Mouse (Mus musculus) CH12.LX (cell line): ENCODE measurements at regions not wholly inside any gene's neighbourhood (a gene's known extent, or its start where the extent isn't known, plus 50 kb on each side); places are given as distances from the start of the nearest gene placed in this dataset.

Experiments
- DNase-seq: peaks from one replicate; pipeline ENCODE4 v3.0.0-alpha.2; 2013; ENCODE audit errors: extremely low read depth
- H3K27ac ChIP-seq: 2 replicates; pipeline ENCODE4 v1.5.1; 2012; ENCODE audit warnings: low read depth, mild to moderate bottlenecking, control low read depth, moderate library complexity; ENCODE audit not compliant: insufficient read depth
- H3K27me3 ChIP-seq: replicated peaks from 2 replicates; pipeline ENCODE3; 2012; ENCODE audit warnings: inconsistent platforms
- H3K36me3 ChIP-seq, 2 experiments: replicated peaks in 1 of 2; 2 replicates each; pipeline versions ENCODE3 to v1.6.1; 2012; ENCODE audit warnings: inconsistent platforms in 1 of 2, low read length in 1 of 2, mild to moderate bottlenecking in 1 of 2, mixed read lengths in 1 of 2, moderate library complexity in 1 of 2; ENCODE audit not compliant: control insufficient read depth in 1 of 2, insufficient read depth in 1 of 2
- H3K4me1 ChIP-seq, 2 experiments: 2 replicates each; pipeline ENCODE4 v1.6.1; 2012; ENCODE audit warnings: inconsistent platforms in 1 of 2, moderate library complexity in 1 of 2; ENCODE audit not compliant: insufficient read depth in 2 of 2, control insufficient read depth in 1 of 2
- H3K4me2 ChIP-seq: 2 replicates; pipeline ENCODE4 v1.6.1; 2012; ENCODE audit warnings: low read depth, mild to moderate bottlenecking, control low read depth; ENCODE audit not compliant: poor library complexity, insufficient read depth, severe bottlenecking
- H3K4me3 ChIP-seq, 3 experiments: fragments of 150-350 bp in 1 of 3; sonication (generic) in 1 of 3; replicated peaks in 1 of 3; 2 replicates each; pipeline versions ENCODE3 to v1.5.1; 2011 to 2012; ENCODE audit warnings: low read depth in 2 of 3, low read length in 2 of 3, mild to moderate bottlenecking in 2 of 3, moderate library complexity in 2 of 3, control low read depth in 1 of 3, improper control_type of control experiment in 1 of 3, inconsistent platforms in 1 of 3, mixed read lengths in 1 of 3; ENCODE audit not compliant: poor library complexity in 1 of 3
- H3K79me2 ChIP-seq: replicated peaks from 2 replicates; pipeline ENCODE4 v1.6.1; 2012; ENCODE audit warnings: mild to moderate bottlenecking, moderate library complexity; ENCODE audit not compliant: control insufficient read depth, poor library complexity, insufficient read depth, severe bottlenecking; ENCODE audit errors: extremely low read depth
- H3K9ac ChIP-seq: 2 replicates; pipeline ENCODE4 v1.6.1; 2012; ENCODE audit warnings: low read depth, mild to moderate bottlenecking, control low read depth, moderate library complexity; ENCODE audit not compliant: insufficient read depth
- H3K9me3 ChIP-seq: replicated peaks from 2 replicates; pipeline ENCODE3; 2012; ENCODE audit warnings: low read length, inconsistent platforms, mixed read lengths
- CHD2 ChIP-seq: IDR thresholded peaks from 2 replicates; pipeline ENCODE4 v1.6.1; 2011; ENCODE audit warnings: low read length, improper control_type of control experiment
- CTCF ChIP-seq, 2 experiments: IDR thresholded peaks in 1 of 2; conservative IDR thresholded peaks in 1 of 2; 2 replicates each; pipeline ENCODE4 v1.5.1; 2011 to 2012; ENCODE audit warnings: low read depth in 2 of 2, low read length in 2 of 2, improper control_type of control experiment in 1 of 2, inconsistent platforms in 1 of 2, mild to moderate bottlenecking in 1 of 2, moderate library complexity in 1 of 2
- E2F4 ChIP-seq: IDR thresholded peaks from 2 replicates; pipeline ENCODE4 v1.6.1; 2011; ENCODE audit warnings: low read depth, low read length, improper control_type of control experiment; ENCODE audit not compliant: insufficient replicate concordance
- ELF1 ChIP-seq: IDR thresholded peaks from 2 replicates; pipeline ENCODE4 v1.6.1; 2014; ENCODE audit warnings: low read depth, mild to moderate bottlenecking, inconsistent platforms, low read length, improper control_type of control experiment
- ETS1 ChIP-seq: conservative IDR thresholded peaks from 2 replicates; pipeline ENCODE4 v1.6.1; 2012; ENCODE audit warnings: low read depth, mild to moderate bottlenecking, inconsistent platforms, low read length, improper control_type of control experiment, moderate library complexity
- IRF4 ChIP-seq: IDR thresholded peaks from 2 replicates; pipeline ENCODE4 v1.6.1; 2014; ENCODE audit warnings: low read depth, mild to moderate bottlenecking, inconsistent platforms, low read length, improper control_type of control experiment
- JUN ChIP-seq: IDR thresholded peaks from 2 replicates; pipeline ENCODE4 v1.6.1; 2011; ENCODE audit warnings: low read depth, mild to moderate bottlenecking, low read length, improper control_type of control experiment, moderate library complexity; ENCODE audit not compliant: insufficient read depth
- MAFK ChIP-seq: IDR thresholded peaks from 2 replicates; pipeline ENCODE4 v1.6.1; 2011; ENCODE audit warnings: low read length, improper control_type of control experiment; ENCODE audit not compliant: insufficient replicate concordance
- MAX ChIP-seq: IDR thresholded peaks from 2 replicates; pipeline ENCODE4 v1.6.1; 2011; ENCODE audit warnings: low read length, improper control_type of control experiment
- MAZ ChIP-seq: IDR thresholded peaks from 2 replicates; pipeline ENCODE4 v1.6.1; 2012; ENCODE audit warnings: low read depth, mild to moderate bottlenecking, inconsistent platforms, low read length, improper control_type of control experiment, moderate library complexity
- MEF2A ChIP-seq: IDR thresholded peaks from 2 replicates; pipeline ENCODE4 v1.6.1; 2014; ENCODE audit warnings: low read depth, mild to moderate bottlenecking, inconsistent platforms, low read length, improper control_type of control experiment, borderline replicate concordance
- MXI1 ChIP-seq: IDR thresholded peaks from 2 replicates; pipeline ENCODE4 v1.6.1; 2011; ENCODE audit warnings: mild to moderate bottlenecking, low read depth, low read length, improper control_type of control experiment
- RCOR1 ChIP-seq: conservative IDR thresholded peaks from 2 replicates; pipeline ENCODE4 v1.6.1; 2012; ENCODE audit warnings: low read depth, mild to moderate bottlenecking, inconsistent platforms, low read length, improper control_type of control experiment
- SMC3 ChIP-seq: IDR thresholded peaks from 2 replicates; pipeline ENCODE4 v1.6.1; 2011; ENCODE audit warnings: low read depth, low read length, improper control_type of control experiment
- TBP ChIP-seq: conservative IDR thresholded peaks from 2 replicates; pipeline ENCODE4 v1.6.1; 2011; ENCODE audit warnings: low read depth, low read length, improper control_type of control experiment
- TCF12 ChIP-seq: IDR thresholded peaks from 2 replicates; pipeline ENCODE4 v1.6.1; 2014; ENCODE audit warnings: low read depth, mild to moderate bottlenecking, inconsistent platforms, low read length, improper control_type of control experiment
- USF1 ChIP-seq: IDR thresholded peaks from 2 replicates; pipeline ENCODE4 v1.6.1; 2014; ENCODE audit warnings: low read depth, mild to moderate bottlenecking, inconsistent platforms, low read length, improper control_type of control experiment
- USF2 ChIP-seq: conservative IDR thresholded peaks from 2 replicates; pipeline ENCODE4 v1.6.1; 2011; ENCODE audit warnings: low read depth, low read length, improper control_type of control experiment
- ZKSCAN1 ChIP-seq: IDR thresholded peaks from 2 replicates; pipeline ENCODE4 v1.6.1; 2012; ENCODE audit warnings: low read depth, inconsistent platforms, low read length, improper control_type of control experiment, borderline replicate concordance
- ZMIZ1 ChIP-seq: IDR thresholded peaks from 2 replicates; pipeline ENCODE4 v1.6.1; 2012; ENCODE audit warnings: low read depth, mild to moderate bottlenecking, inconsistent platforms, low read length, improper control_type of control experiment
- ZNF384 ChIP-seq: IDR thresholded peaks from 2 replicates; pipeline ENCODE4 v1.6.1; 2012; ENCODE audit warnings: low read depth, low read length, improper control_type of control experiment, inconsistent platforms
- dilution Hi-C: fragments of 300-500 bp; cut with MboI; formaldehyde crosslinking; loops from 2 replicates; pipeline ENCODE4 v1.14.3; 2020; ENCODE audit warnings: low sequenced_read_pairs; ENCODE audit not compliant: extremely low pct_unique_long_range_greater_than_20kb, extremely low pct_ligation_motif_present
- in situ Hi-C: fragments of 300-500 bp; cut with MboI; formaldehyde crosslinking; loops from 3 replicates; pipeline ENCODE4 v1.14.3; 2019; ENCODE audit warnings: low sequenced_read_pairs, low pct_ligation_motif_present, low pct_unique_long_range_greater_than_20kb, mixed read lengths

GRCm38 (mm10) chrX:142456022-142456421 lies 65.7 kb upstream of the Acsl4 start:
- no peak for DNase-seq
- TF ChIP-seq USF1 (no peak), USF2 (no peak), MAZ (no peak), TBP (no peak), IRF4 (no peak), RCOR1 (no peak), MAFK (no peak), ETS1 (no peak), SMC3 (no peak), JUN (no peak), ZMIZ1 (no peak), MEF2A (no peak), ZKSCAN1 (no peak), CHD2 (no peak), MXI1 (no peak), TCF12 (no peak), E2F4 (no peak)
- in situ Hi-C loops (no loop called here), dilution Hi-C loops (no loop called here)
- Histone ChIP-seq H3K36me3 (no peaks in the 10 kb centered on the region), H3K9me3 (no peaks in the 10 kb centered on the region), H3K4me2 (no peak overlapping the region), H3K4me3 (no peak overlapping the region), H3K79me2 (no peaks in the 10 kb centered on the region), H3K27me3 (no peaks in the 10 kb centered on the region), H3K9ac (no peak overlapping the region), H3K27ac (no peak overlapping the region), H3K4me1 (no peaks in the 10 kb centered on the region)

- dilution Hi-C loops, result no loop called here
- no peak for TF ChIP-seq IRF4
- TF ChIP-seq CTCF (conservative IDR thresholded peaks at IDR 0.05 in 1 of 2, IDR thresholded peaks at IDR 0.05 in 1 of 2; ENCODE audit: low read depth in 2 of 2, low read length in 2 of 2), result no peak
- TF ChIP-seq ZNF384, result no peak
- TF ChIP-seq MEF2A, result no peak
- no peak for TF ChIP-seq ZMIZ1
- TF ChIP-seq ELF1, result no peak
- TF ChIP-seq MAX, result no peak
- TF ChIP-seq USF1, result no peak
- TF ChIP-seq MXI1, result no peak
- TF ChIP-seq, all 38 proteins: peak for 0
Measured at GRCm38 (mm10) chrX:142464174-142464573, 73.8 kb upstream of the Acsl4 start.

More at GRCm38 (mm10) chrX:142464174-142464573, 73.8 kb upstream of the Acsl4 start:
- Histone ChIP-seq H3K79me2 (no peaks in the 10 kb centered on the region), H3K9ac (no peak overlapping the region), H3K27ac (no peak overlapping the region), H3K4me1 (peaks cover 0 to 12% of the 10 kb centered on the region in 2 experiments; a peak in 2 of 4 replicates), H3K36me3 (no peaks in the 10 kb centered on the region), H3K27me3 (no peaks in the 10 kb centered on the region), H3K4me2 (no peak overlapping the region), H3K9me3 (no peaks in the 10 kb centered on the region), H3K4me3 (no peak overlapping the region)
- no peak for DNase-seq
- in situ Hi-C loops, result no loop called here
